Mouse (Mus musculus) lung, embryonic 14.5 days (tissue): Measurements from ENCODE around the gene Pold4. TPM values are rescaled to one million over a fixed set of nuclear protein-coding genes. Genes with fewer than 3 reads are reported as not detected.

Experiments
- ATAC-seq: fragments of 200-750 bp; cut with Nextera tagmentation; 2 replicates; pipeline ENCODE4 v1.8.0; 2017; ENCODE audit warnings: mild to moderate bottlenecking, moderate TSS enrichment, moderate library complexity; ENCODE audit not compliant: insufficient read depth
- DNase-seq: peaks from one replicate; pipeline ENCODE4 v3.0.0-alpha.2; 2015
- H3K27ac ChIP-seq: fragments of 300-500 bp; sonication (generic); 2 replicates; pipeline ENCODE4 v1.5.1; 2014; ENCODE audit warnings: low read depth, mild to moderate bottlenecking, moderate library complexity
- H3K27me3 ChIP-seq: fragments of 300-500 bp; sonication (generic); 2 replicates; pipeline ENCODE4 v1.6.1; 2014; ENCODE audit warnings: low read length, control low read depth; ENCODE audit not compliant: insufficient read depth
- H3K36me3 ChIP-seq: fragments of 300-500 bp; sonication (generic); 2 replicates; pipeline ENCODE4 v1.6.1; 2014; ENCODE audit warnings: control low read depth; ENCODE audit not compliant: insufficient read depth
- H3K4me1 ChIP-seq: fragments of 300-500 bp; sonication (generic); 2 replicates; pipeline ENCODE4 v1.6.1; 2014; ENCODE audit warnings: antibody characterized with exemption, control low read depth; ENCODE audit not compliant: insufficient read depth
- H3K4me2 ChIP-seq: fragments of 300-500 bp; sonication (generic); 2 replicates; pipeline ENCODE4 v1.6.1; 2014; ENCODE audit warnings: mild to moderate bottlenecking
- H3K4me3 ChIP-seq: fragments of 300-500 bp; sonication (generic); 2 replicates; pipeline ENCODE4 v1.5.1; 2014; ENCODE audit warnings: low read depth, low read length
- H3K9ac ChIP-seq: fragments of 300-500 bp; sonication (generic); 2 replicates; pipeline ENCODE4 v1.6.1; 2014
- H3K9me3 ChIP-seq: fragments of 300-500 bp; sonication (generic); 2 replicates; pipeline ENCODE4 v1.6.1; 2016; ENCODE audit warnings: low read depth, low read length, control low read depth
- CTCF ChIP-seq: IDR thresholded peaks from 2 replicates; pipeline ENCODE4 v1.5.1; 2016; ENCODE audit warnings: antibody characterized with exemption, low read depth
- WGBS: fragments of 180-500 bp; shearing (Covaris S2); extraction: QIAGEN DNeasy Blood & Tissue Kit; methylation state at CpG from one replicate; pipeline ENCODE4 v1.1.7; 2014; 5-methylcytosine and 5-hydroxymethylcytosine counted together
- polyA plus RNA-seq: library from polyadenylated mRNA; unstranded; fragments of >200 nt; fragmentation: Nextera tagmentation; extraction: Ambion mirVana; gene quantifications from 2 replicates; pipeline ENCODE4 v1.2.1, GENCODE M21; 2014

Pold4 gene
- polyA plus RNA-seq, 1 experiment from 2014 or later, result 22.8 TPM

GRCm38 (mm10) chr19:4220416-4220815 lies 11.3 kb upstream of the Pold4 start:
- no peak for TF ChIP-seq CTCF
- peak overlapping the region; percentile 33 for H3K4me2 ChIP-seq
- peak overlapping the region; percentile 44; the same call in 1 of the 2 replicates for H3K27ac ChIP-seq
- 34% methylated on average over 4 of the region's 4 CpGs for WGBS
- DNase-seq, result peak; percentile 15
- no peaks in the 10 kb centered on the region for H3K36me3 ChIP-seq
- 0 out of 2 replicates have a peak overlapping the region, but pooled peaks have one; percentile 31 for H3K9ac ChIP-seq
- no peak overlapping the region for H3K4me3 ChIP-seq
- H3K4me1 ChIP-seq, result peaks cover 47% of the 10 kb centered on the region
- no peak for ATAC-seq
- H3K27me3 ChIP-seq, result no peaks in the 10 kb centered on the region
- H3K9me3 ChIP-seq, result no peaks in the 10 kb centered on the region

DNA sequence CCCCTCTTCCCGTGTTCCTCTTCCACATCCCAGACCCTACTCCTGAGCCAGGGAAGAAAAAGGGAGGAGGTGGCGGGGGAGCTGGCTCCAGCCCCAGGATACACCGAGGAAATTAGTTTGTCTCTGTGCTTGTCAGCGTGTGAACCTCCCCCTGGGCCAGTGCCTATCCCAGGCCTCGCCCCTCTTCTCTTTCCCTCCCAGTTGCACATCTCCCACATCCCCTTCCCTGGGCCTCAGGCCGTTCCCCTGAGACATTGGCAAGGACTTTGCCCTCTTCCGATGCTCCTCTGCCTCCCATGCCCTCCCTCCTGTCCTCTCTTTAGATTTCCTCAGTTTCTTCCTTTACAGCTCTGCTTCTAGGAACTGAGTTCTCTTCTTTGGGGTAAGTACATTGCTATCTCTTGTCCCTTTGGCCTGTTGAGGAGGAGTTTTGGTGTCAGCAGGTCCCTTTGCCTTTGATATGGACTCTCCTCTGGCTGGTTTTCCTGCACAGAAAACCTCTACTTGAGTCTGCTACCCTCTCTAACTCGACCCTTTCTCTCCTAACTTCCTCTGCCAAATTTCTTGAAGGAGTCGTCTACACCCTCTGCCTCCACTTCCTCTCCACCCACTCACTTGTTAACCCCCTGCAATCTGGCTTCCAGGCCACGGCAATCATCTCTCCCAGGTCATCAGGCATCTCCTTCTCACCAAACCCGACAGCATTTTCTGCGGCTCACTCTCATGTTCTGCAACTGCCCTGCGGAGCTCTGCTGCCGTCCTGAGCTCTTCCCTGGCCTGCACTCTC lies 10.5 kb upstream of the Pold4 start:
- H3K4me2 ChIP-seq, result peak overlapping the region; percentile 33
- peaks cover 40% of the 10 kb centered on the region for H3K4me1 ChIP-seq
- 24% methylated on average over 14 of the region's 14 CpGs for WGBS

GRCm38 (mm10) chr19:4222165-4222564 lies 9.5 kb upstream of the Pold4 start:
- no peak for TF ChIP-seq CTCF
- Histone ChIP-seq H3K4me1 (peaks cover 32% of the 10 kb centered on the region), H3K4me3 (no peak overlapping the region), H3K9me3 (no peaks in the 10 kb centered on the region), H3K9ac (no peak overlapping the region; the same call in 1 of the 2 replicates), H3K27me3 (no peaks in the 10 kb centered on the region), H3K4me2 (0 out of 2 replicates have a peak overlapping the region, but pooled peaks have one; percentile 2), H3K27ac (no peak overlapping the region; the same call in 1 of the 2 replicates), H3K36me3 (no peaks in the 10 kb centered on the region)
- 59% methylated on average over 11 of the region's 11 CpGs for WGBS
- DNase-seq (peak; percentile 64), ATAC-seq (no peak)

More for the DNA sequence above, 10.5 kb upstream of the Pold4 start:
- Histone ChIP-seq H3K4me3 (no peak overlapping the region), H3K9me3 (no peaks in the 10 kb centered on the region), H3K27ac (peak overlapping the region; percentile 44; the same call in 1 of the 2 replicates), H3K27me3 (no peaks in the 10 kb centered on the region), H3K9ac (peak overlapping the region; percentile 0; the same call in 1 of the 2 replicates), H3K36me3 (no peaks in the 10 kb centered on the region)
- ATAC-seq, result peak; percentile 63
- no peak for TF ChIP-seq CTCF
- DNase-seq, result peak; percentile 64

DNA sequence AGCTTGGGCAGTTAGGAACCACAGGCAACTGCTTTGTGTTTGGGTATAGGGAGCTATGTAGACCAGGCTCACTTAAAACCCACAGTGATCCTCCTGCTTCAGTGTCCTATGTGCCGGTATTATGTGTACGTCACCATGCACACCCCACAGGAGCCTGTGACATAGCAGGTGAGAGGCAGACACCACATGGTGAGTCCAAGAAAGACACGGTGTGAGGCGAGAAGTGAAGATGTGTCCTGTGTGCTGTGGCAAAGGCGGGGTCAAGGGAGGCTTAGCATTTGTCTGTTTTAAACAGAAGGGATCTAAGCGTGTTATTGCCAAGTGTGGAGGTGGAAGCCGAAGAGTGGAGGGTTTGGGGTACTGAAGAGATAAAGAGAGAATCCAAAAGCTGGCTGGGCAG lies 4.9 kb upstream of the Pold4 start:
- H3K4me1 ChIP-seq, result peaks cover 9% of the 10 kb centered on the region; the same call in 1 of the 2 replicates
- H3K4me3 ChIP-seq, result no peak overlapping the region
- DNase-seq (no peak), ATAC-seq (no peak)
- no peaks in the 10 kb centered on the region for H3K9me3 ChIP-seq
- no peaks in the 10 kb centered on the region; the same call in 1 of the 2 replicates for H3K27me3 ChIP-seq
- TF ChIP-seq CTCF, result no peak
- no peak overlapping the region for H3K9ac ChIP-seq
- H3K4me2 ChIP-seq, result no peak overlapping the region
- H3K27ac ChIP-seq, result no peak overlapping the region
- H3K36me3 ChIP-seq, result no peaks in the 10 kb centered on the region
- 82% methylated on average over 7 of the region's 7 CpGs for WGBS

- H3K27ac ChIP-seq, result no peak overlapping the region
- DNase-seq, result no peak
- no peak overlapping the region for H3K4me3 ChIP-seq
- H3K9me3 ChIP-seq, result no peaks in the 10 kb centered on the region
- TF ChIP-seq CTCF, result no peak
- H3K27me3 ChIP-seq, result no peaks in the 10 kb centered on the region; the same call in 1 of the 2 replicates
- H3K36me3 ChIP-seq, result no peaks in the 10 kb centered on the region
- WGBS, result 49% methylated on average over 5 of the region's 5 CpGs
- H3K4me1 ChIP-seq, result peaks cover 4% of the 10 kb centered on the region; the same call in 1 of the 2 replicates
- H3K4me2 ChIP-seq, result no peak overlapping the region
- no peak for ATAC-seq
- no peak overlapping the region for H3K9ac ChIP-seq
Measured at GRCm38 (mm10) chr19:4227446-4227845, 4.3 kb upstream of the Pold4 start.

DNA sequence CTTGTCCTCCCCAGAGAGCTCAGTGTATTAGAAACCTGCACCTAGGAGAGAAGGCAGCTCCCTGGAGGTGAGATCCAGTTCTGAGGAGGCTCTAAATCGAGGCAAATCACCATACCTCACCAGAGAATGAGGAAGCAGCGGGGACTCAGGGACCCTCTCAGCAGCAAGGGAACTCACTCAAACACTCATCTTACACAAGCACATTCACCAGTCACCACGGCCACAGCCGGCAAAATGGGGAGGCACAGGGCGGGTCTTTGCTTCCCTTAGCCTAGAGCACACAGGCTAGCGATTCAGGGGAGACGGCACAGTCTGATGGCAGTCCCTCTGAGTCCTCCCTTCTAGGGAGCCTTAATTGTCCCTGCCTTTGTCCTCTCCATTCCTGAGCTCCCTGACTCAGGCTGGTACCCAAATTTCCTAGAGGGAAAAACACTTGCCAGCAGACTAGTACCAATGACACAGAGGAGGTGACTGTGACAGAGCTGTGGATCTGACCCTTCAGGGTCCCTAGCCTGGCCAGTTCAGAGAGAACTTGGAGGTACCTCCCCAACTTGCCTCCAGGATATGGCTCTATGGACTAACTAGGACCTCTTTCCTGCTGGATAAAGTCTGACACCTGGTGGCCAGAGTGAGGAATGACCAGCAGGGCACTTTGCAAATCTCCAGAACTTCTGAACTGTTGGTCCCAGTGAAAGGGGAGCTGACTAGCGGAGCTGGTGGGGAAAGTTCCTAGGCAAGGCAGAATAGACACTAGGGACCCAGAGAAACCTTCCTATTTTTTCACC lies 3.6 kb upstream of the Pold4 start:
- H3K4me2 ChIP-seq, result no peak overlapping the region
- H3K4me3 ChIP-seq, result no peak overlapping the region
- ATAC-seq, result peak; percentile 52; the same call in 1 of the 2 replicates
- DNase-seq, result peak; percentile 94
- H3K27me3 ChIP-seq, result no peaks in the 10 kb centered on the region; the same call in 1 of the 2 replicates
- H3K36me3 ChIP-seq, result no peaks in the 10 kb centered on the region
- peaks cover 4% of the 10 kb centered on the region; the same call in 1 of the 2 replicates for H3K4me1 ChIP-seq
- H3K9ac ChIP-seq, result no peak overlapping the region
- H3K9me3 ChIP-seq, result no peaks in the 10 kb centered on the region
- WGBS, result 11% methylated on average over 8 of the region's 8 CpGs
- no peak overlapping the region for H3K27ac ChIP-seq
- TF ChIP-seq CTCF, result peak; percentile 98
